8 mouse cellular contexts compared by ENCODE assay signal in the genomic region with DNA sequence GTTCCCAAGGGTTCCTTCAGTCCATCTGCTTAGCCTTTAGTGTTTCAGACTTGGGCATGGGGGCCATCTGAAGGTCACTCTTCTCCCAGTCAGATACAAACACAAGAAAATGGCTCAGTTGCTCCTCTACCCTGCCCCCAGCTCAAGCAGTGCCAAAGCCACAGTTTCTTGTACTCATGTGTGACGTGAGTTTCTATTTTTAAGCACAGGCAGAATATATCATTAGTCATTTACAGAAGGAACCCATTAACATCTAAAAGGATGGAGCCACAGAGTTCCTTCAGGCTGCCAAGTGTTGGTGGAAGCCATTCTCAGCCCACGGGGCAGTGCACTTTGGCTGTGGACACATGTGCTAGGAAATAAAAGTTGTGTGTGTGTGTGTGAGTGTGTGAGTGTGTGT.
DNase-seq lines count a peak whose midpoint lies in the region; ATAC-seq and TF ChIP-seq lines count a peak whose summit lies in the region.

No protein-coding gene starts in this region.

- H3K4me3 ChIP-seq in embryonic facial prominence, embryonic 14.5 days (ENCODE audit: low read depth, low read length) = no peak overlapping the region
- no peak overlapping the region for H3K4me3 ChIP-seq in heart, postnatal 0 days (ENCODE audit: low read depth, low read length)
- H3K4me3 ChIP-seq in lung, embryonic 14.5 days (ENCODE audit: low read depth, low read length) = no peak overlapping the region
- H3K4me3 ChIP-seq in liver, embryonic 11.5 days (ENCODE audit: low read depth, low read length) = no peak overlapping the region

- TF ChIP-seq CTCF in heart, postnatal 0 days (IDR thresholded peaks at IDR 0.05; ENCODE audit: low read depth) = no peak
- TF ChIP-seq CTCF in lung, embryonic 14.5 days (IDR thresholded peaks at IDR 0.05; ENCODE audit: low read depth) = no peak

- 0 out of 2 replicates have a peak overlapping the region, but pooled peaks have one; percentile 10 for H3K4me2 ChIP-seq in embryonic facial prominence, embryonic 14.5 days (ENCODE audit: low read depth, low read length)
- H3K4me2 ChIP-seq in heart, postnatal 0 days (ENCODE audit: low read depth, low read length) = no peak overlapping the region
- H3K4me2 ChIP-seq in lung, embryonic 14.5 days = no peak overlapping the region
- no peak overlapping the region for H3K4me2 ChIP-seq in liver, embryonic 11.5 days

- H3K27ac ChIP-seq in embryonic facial prominence, embryonic 14.5 days (replicated peaks; ENCODE audit: low read depth, low read length) = peak overlapping the region; percentile 30
- peak overlapping the region; percentile 77 for H3K27ac ChIP-seq in heart, postnatal 0 days (ENCODE audit: low read depth)
- H3K27ac ChIP-seq in lung, embryonic 14.5 days (ENCODE audit: low read depth) = peak overlapping the region; percentile 32
- H3K27ac ChIP-seq in liver, embryonic 11.5 days (ENCODE audit: low read depth, low read length) = no peak overlapping the region

- 33% methylated on average over 2 of the region's 2 CpGs for WGBS in embryonic facial prominence, embryonic 14.5 days
- 13% methylated on average over 2 of the region's 2 CpGs for WGBS in heart, postnatal 0 days
- WGBS in lung, embryonic 14.5 days = 27% methylated on average over 2 of the region's 2 CpGs
- 48% methylated on average over 2 of the region's 2 CpGs for WGBS in liver, embryonic 11.5 days

- peak; percentile 85 for ATAC-seq in embryonic facial prominence, embryonic 14.5 days (ENCODE audit: low read depth)
- ATAC-seq in heart, postnatal 0 days (ENCODE audit: insufficient read depth, low read depth) = peak; percentile 91
- ATAC-seq in lung, embryonic 14.5 days (ENCODE audit: insufficient read depth) = peak; percentile 81
- no peak for ATAC-seq in liver, embryonic 11.5 days (replicated peaks; ENCODE audit: low FRiP score)

- no peak for TF ChIP-seq EP300 in heart, postnatal 0 days (IDR thresholded peaks at IDR 0.05; ENCODE audit: low read depth)

- peaks cover 12% of the 10 kb centered on the region for H3K4me1 ChIP-seq in embryonic facial prominence, embryonic 14.5 days (ENCODE audit: control insufficient read depth, insufficient read depth, low read length)
- H3K4me1 ChIP-seq in heart, postnatal 0 days (ENCODE audit: control insufficient read depth, insufficient read depth) = peaks cover 12% of the 10 kb centered on the region
- H3K4me1 ChIP-seq in lung, embryonic 14.5 days (ENCODE audit: insufficient read depth) = no peaks in the 10 kb centered on the region
- no peaks in the 10 kb centered on the region; the same call in 1 of the 2 replicates for H3K4me1 ChIP-seq in liver, embryonic 11.5 days (replicated peaks; ENCODE audit: control insufficient read depth, insufficient read depth, low read length)

- 0 out of 2 replicates have a peak, but pooled peaks cover 4% of the 10 kb centered on the region for H3K9me3 ChIP-seq in embryonic facial prominence, embryonic 14.5 days (ENCODE audit: control insufficient read depth, low read length)
- no peaks in the 10 kb centered on the region for H3K9me3 ChIP-seq in heart, postnatal 0 days (replicated peaks; ENCODE audit: control insufficient read depth, low read length)
- H3K9me3 ChIP-seq in lung, embryonic 14.5 days (ENCODE audit: low read depth, low read length) = no peaks in the 10 kb centered on the region
- no peaks in the 10 kb centered on the region for H3K9me3 ChIP-seq in liver, embryonic 11.5 days (ENCODE audit: control insufficient read depth, low read length)

- no peak overlapping the region for H3K9ac ChIP-seq in embryonic facial prominence, embryonic 14.5 days (ENCODE audit: low read depth, low read length)
- no peak overlapping the region for H3K9ac ChIP-seq in heart, postnatal 0 days (replicated peaks; ENCODE audit: low read depth, low read length)
- H3K9ac ChIP-seq in lung, embryonic 14.5 days = no peak overlapping the region
- H3K9ac ChIP-seq in liver, embryonic 11.5 days (ENCODE audit: low read depth, low read length) = no peak overlapping the region

- no peaks in the 10 kb centered on the region for H3K27me3 ChIP-seq in embryonic facial prominence, embryonic 14.5 days (replicated peaks; ENCODE audit: control insufficient read depth, insufficient read depth, low read length)
- no peaks in the 10 kb centered on the region for H3K27me3 ChIP-seq in heart, postnatal 0 days (ENCODE audit: control insufficient read depth, insufficient read depth, low read length)
- H3K27me3 ChIP-seq in lung, embryonic 14.5 days (ENCODE audit: insufficient read depth, low read length) = no peaks in the 10 kb centered on the region
- H3K27me3 ChIP-seq in liver, embryonic 11.5 days (replicated peaks; ENCODE audit: control insufficient read depth, insufficient read depth, low read length) = no peaks in the 10 kb centered on the region

- peaks cover 6% of the 10 kb centered on the region for H3K36me3 ChIP-seq in embryonic facial prominence, embryonic 14.5 days (ENCODE audit: control insufficient read depth, insufficient read depth, low read length)
- peaks cover 7% of the 10 kb centered on the region for H3K36me3 ChIP-seq in heart, postnatal 0 days (replicated peaks; ENCODE audit: control insufficient read depth, insufficient read depth, low read length)
- no peaks in the 10 kb centered on the region for H3K36me3 ChIP-seq in lung, embryonic 14.5 days (ENCODE audit: insufficient read depth)
- peaks cover 5% of the 10 kb centered on the region; the same call in 1 of the 2 replicates for H3K36me3 ChIP-seq in liver, embryonic 11.5 days (ENCODE audit: control insufficient read depth, insufficient read depth, low read length)

- peak; percentile 22 to 30 for DNase-seq in cerebellum, postnatal 10 days
- no peak for DNase-seq in cerebellum, adult 11-12 months
- peak; percentile 65 for DNase-seq in 3134 (ENCODE audit: extremely low read depth, insufficient read length, low spot score)
- peak; percentile 89 for DNase-seq in embryonic facial prominence, embryonic 14.5 days (ENCODE audit: low spot score)
- DNase-seq in heart, postnatal 0 days (ENCODE audit: low spot score) = peak; percentile 87
- peak; percentile 79 for DNase-seq in lung, embryonic 14.5 days
- DNase-seq in thymus, postnatal 4 days = no peak
- no peak for DNase-seq in liver, embryonic 11.5 days (ENCODE audit: low spot score)

Comparison
In these comparisons a context has a peak if more than half of its experiments do, and no peak if none do; other contexts are left out.
1. DNase-seq: peak in cerebellum, postnatal 10 days (2 of 2), 3134 (single experiment), embryonic facial prominence, embryonic 14.5 days (single experiment), heart, postnatal 0 days (single experiment) and lung, embryonic 14.5 days (single experiment); none in cerebellum, adult 11-12 months (single experiment), thymus, postnatal 4 days (single experiment) and liver, embryonic 11.5 days (single experiment).